Mouse (Mus musculus) testis, adult 2 months (tissue): ENCODE measurements around the gene Pcif1. TPM values are rescaled to one million over a fixed set of nuclear protein-coding genes. Genes with fewer than 3 reads are reported as not detected.

ENCODE experiments used
- H3K27ac ChIP-seq: fragments of 200-500 bp; 2 replicates; pipeline ENCODE4 v1.5.1; 2012; ENCODE audit warnings: low read depth, low read length; ENCODE audit not compliant: control insufficient read depth, insufficient read depth
- H3K27me3 ChIP-seq: fragments of 200-500 bp; 2 replicates; pipeline ENCODE4 v1.6.1; 2012; ENCODE audit warnings: mild to moderate bottlenecking, low read length, moderate library complexity; ENCODE audit not compliant: control insufficient read depth, insufficient read depth
- H3K36me3 ChIP-seq: fragments of 200-500 bp; 2 replicates; pipeline ENCODE4 v1.6.1; 2012; ENCODE audit warnings: mild to moderate bottlenecking, low read length; ENCODE audit not compliant: control insufficient read depth, insufficient read depth
- H3K4me1 ChIP-seq: fragments of 200-500 bp; 2 replicates; pipeline ENCODE4 v1.6.1; 2012; ENCODE audit warnings: low read length; ENCODE audit not compliant: control insufficient read depth, insufficient read depth
- H3K4me3 ChIP-seq: fragments of 200-500 bp; 2 replicates; pipeline ENCODE4 v1.5.1; 2012; ENCODE audit warnings: low read depth, mild to moderate bottlenecking, low read length, moderate library complexity, mixed read lengths; ENCODE audit not compliant: control insufficient read depth
- CTCF ChIP-seq: fragments of 200-500 bp; IDR thresholded peaks from 2 replicates; pipeline ENCODE4 v1.5.1; 2012; ENCODE audit warnings: low read depth, mild to moderate bottlenecking, inconsistent platforms, low read length, moderate library complexity; ENCODE audit not compliant: control insufficient read depth, insufficient read depth, insufficient replicate concordance
- POLR2A ChIP-seq: fragments of 200-500 bp; IDR thresholded peaks from 2 replicates; pipeline ENCODE4 v1.6.1; 2012; ENCODE audit warnings: low read depth, mild to moderate bottlenecking, inconsistent platforms, low read length, moderate library complexity; ENCODE audit not compliant: control insufficient read depth
- polyA plus RNA-seq: library from polyadenylated mRNA; depleted of rRNA; stranded (reverse); fragments of >200 nt; gene quantifications from 2 replicates; pipeline ENCODE4 v1.2.3, GENCODE M21; 2012; rRNA removed

Pcif1 gene
- polyA plus RNA-seq, 1 experiment, result 17.0 TPM

GRCm38 (mm10) chr2:164933534-164933933, 54.4 kb downstream of the Pcif1 start:
- Histone ChIP-seq H3K36me3 (no peaks in the 10 kb centered on the region), H3K27me3 (no peaks in the 10 kb centered on the region), H3K4me3 (no peak overlapping the region), H3K27ac (no peak overlapping the region), H3K4me1 (peaks cover 3% of the 10 kb centered on the region; the same call in 1 of the 2 replicates)
- TF ChIP-seq POLR2A (no peak), CTCF (no peak)

GRCm38 (mm10) chr2:164935991-164936390, 56.9 kb downstream of the Pcif1 start:
- H3K4me3 ChIP-seq, result no peak overlapping the region
- peaks cover 14% of the 10 kb centered on the region for H3K4me1 ChIP-seq
- no peaks in the 10 kb centered on the region for H3K27me3 ChIP-seq
- no peaks in the 10 kb centered on the region for H3K36me3 ChIP-seq
- H3K27ac ChIP-seq, result no peak overlapping the region
- TF ChIP-seq POLR2A (no peak), CTCF (no peak)

- Histone ChIP-seq H3K4me3 (peak overlapping the region; percentile 44), H3K27me3 (no peaks in the 10 kb centered on the region), H3K27ac (no peak overlapping the region), H3K36me3 (no peaks in the 10 kb centered on the region), H3K4me1 (peaks cover 14% of the 10 kb centered on the region)
- TF ChIP-seq CTCF (no peak), POLR2A (no peak)
Observed at GRCm38 (mm10) chr2:164938146-164939091, 59.3 kb downstream of the Pcif1 start.

GRCm38 (mm10) chr2:164939106-164939505, 60.0 kb downstream of the Pcif1 start:
- H3K36me3 ChIP-seq, result no peaks in the 10 kb centered on the region
- peaks cover 14% of the 10 kb centered on the region for H3K4me1 ChIP-seq
- no peak overlapping the region for H3K27ac ChIP-seq
- H3K4me3 ChIP-seq, result peak overlapping the region; percentile 44
- TF ChIP-seq CTCF (no peak), POLR2A (no peak)
- no peaks in the 10 kb centered on the region for H3K27me3 ChIP-seq

- no peak for TF ChIP-seq CTCF
- TF ChIP-seq POLR2A, result no peak
- no peaks in the 10 kb centered on the region for H3K27me3 ChIP-seq
- no peak within 1 kb of the TSS for H3K27ac ChIP-seq
- no peak within 1 kb of the TSS for H3K4me3 ChIP-seq
- peaks cover 14% of the 10 kb centered on the region for H3K4me1 ChIP-seq
- no peaks in the 10 kb centered on the region for H3K36me3 ChIP-seq
Observed at GRCm38 (mm10) chr2:164940140-164940830, 61.2 kb downstream of the Pcif1 start, which contains the start of gene Mmp9. Gene Mmp9 (plus strand): TSS chr2:164940780.

GRCm38 (mm10) chr2:164942692-164943290, 63.7 kb downstream of the Pcif1 start:
- H3K4me1 ChIP-seq, result peaks cover 14% of the 10 kb centered on the region
- H3K27ac ChIP-seq, result no peak overlapping the region
- no peaks in the 10 kb centered on the region for H3K36me3 ChIP-seq
- H3K4me3 ChIP-seq, result no peak overlapping the region
- TF ChIP-seq POLR2A (no peak), CTCF (no peak)
- no peaks in the 10 kb centered on the region for H3K27me3 ChIP-seq

Other genes starting within 250 kb of the Pcif1 start
- 0.12 and 33.5 TPM in 2 replicates for gene Wfdc16, start 240.5 kb upstream of the Pcif1 start, polyA plus RNA-seq
- 163 and 447 TPM in 2 replicates for gene Wfdc10, start 223.3 kb upstream of the Pcif1 start, polyA plus RNA-seq
- 0.48 and 29.2 TPM in 2 replicates for gene Wfdc9, start 222.7 kb upstream of the Pcif1 start, polyA plus RNA-seq
- gene Wfdc11, start 205.2 kb upstream of the Pcif1 start, polyA plus RNA-seq, result 0.20 TPM in 1 of 2 replicates, not detected in the other
- 0.32 and 36.5 TPM in 2 replicates for gene Wfdc13, start 194.2 kb upstream of the Pcif1 start, polyA plus RNA-seq
- gene Spint4, start 180.8 kb upstream of the Pcif1 start, polyA plus RNA-seq, result not detected in 2 replicates
- gene Spint5, start 164.0 kb upstream of the Pcif1 start, polyA plus RNA-seq, result 0.69 and 0.93 TPM in 2 replicates
- gene Wfdc3, start 133.4 kb upstream of the Pcif1 start, polyA plus RNA-seq, result 118 and 120 TPM in 2 replicates
- 32.4 and 43.1 TPM in 2 replicates for gene Dnttip1, start 133.3 kb upstream of the Pcif1 start, polyA plus RNA-seq
- gene Ube2c, start 109.4 kb upstream of the Pcif1 start, polyA plus RNA-seq, result 57.7 and 60.0 TPM in 2 replicates
- 0.89 and 5.6 TPM in 2 replicates for gene Tnnc2, start 99.3 kb upstream of the Pcif1 start, polyA plus RNA-seq
- 9.7 and 11.9 TPM in 2 replicates for gene Snx21, start 93.5 kb upstream of the Pcif1 start, polyA plus RNA-seq
- gene Acot8, start 74.4 kb upstream of the Pcif1 start, polyA plus RNA-seq, result 45.6 and 47.9 TPM in 2 replicates
- gene Zswim3, start 74.2 kb upstream of the Pcif1 start, polyA plus RNA-seq, result 18.0 and 19.5 TPM in 2 replicates
- gene Zswim1, start 56.6 kb upstream of the Pcif1 start, polyA plus RNA-seq, result 25.3 and 26.0 TPM in 2 replicates
- 154 and 173 TPM in 2 replicates for gene Spata25, start 50.8 kb upstream of the Pcif1 start, polyA plus RNA-seq
- 22.7 and 25.9 TPM in 2 replicates for gene Ctsa, start 46.4 kb upstream of the Pcif1 start, polyA plus RNA-seq
- 1.2 and 1.3 TPM in 2 replicates for gene Neurl2, start 45.8 kb upstream of the Pcif1 start, polyA plus RNA-seq
- 18.0 and 23.7 TPM in 2 replicates for gene Pltp, start 21.6 kb upstream of the Pcif1 start, polyA plus RNA-seq
- gene Zfp335, start 32.5 kb downstream of the Pcif1 start, polyA plus RNA-seq, result 9.8 and 10.6 TPM in 2 replicates
- gene Mmp9, start 61.5 kb downstream of the Pcif1 start, polyA plus RNA-seq, result 0.37 and 0.61 TPM in 2 replicates
- 15.9 and 16.6 TPM in 2 replicates for gene Slc12a5, start 81.5 kb downstream of the Pcif1 start, polyA plus RNA-seq
- 37.0 and 40.3 TPM in 2 replicates for gene Ncoa5, start 155.6 kb downstream of the Pcif1 start, polyA plus RNA-seq
- gene Cd40, start 176.3 kb downstream of the Pcif1 start, polyA plus RNA-seq, result 0.54 and 0.99 TPM in 2 replicates
- gene 1700025C18Rik, start 211.4 kb downstream of the Pcif1 start, polyA plus RNA-seq, result 26.9 and 28.7 TPM in 2 replicates